Mouse (Mus musculus): ENCODE results near the gene Rbpj.

Gene Rbpj

DNA sequence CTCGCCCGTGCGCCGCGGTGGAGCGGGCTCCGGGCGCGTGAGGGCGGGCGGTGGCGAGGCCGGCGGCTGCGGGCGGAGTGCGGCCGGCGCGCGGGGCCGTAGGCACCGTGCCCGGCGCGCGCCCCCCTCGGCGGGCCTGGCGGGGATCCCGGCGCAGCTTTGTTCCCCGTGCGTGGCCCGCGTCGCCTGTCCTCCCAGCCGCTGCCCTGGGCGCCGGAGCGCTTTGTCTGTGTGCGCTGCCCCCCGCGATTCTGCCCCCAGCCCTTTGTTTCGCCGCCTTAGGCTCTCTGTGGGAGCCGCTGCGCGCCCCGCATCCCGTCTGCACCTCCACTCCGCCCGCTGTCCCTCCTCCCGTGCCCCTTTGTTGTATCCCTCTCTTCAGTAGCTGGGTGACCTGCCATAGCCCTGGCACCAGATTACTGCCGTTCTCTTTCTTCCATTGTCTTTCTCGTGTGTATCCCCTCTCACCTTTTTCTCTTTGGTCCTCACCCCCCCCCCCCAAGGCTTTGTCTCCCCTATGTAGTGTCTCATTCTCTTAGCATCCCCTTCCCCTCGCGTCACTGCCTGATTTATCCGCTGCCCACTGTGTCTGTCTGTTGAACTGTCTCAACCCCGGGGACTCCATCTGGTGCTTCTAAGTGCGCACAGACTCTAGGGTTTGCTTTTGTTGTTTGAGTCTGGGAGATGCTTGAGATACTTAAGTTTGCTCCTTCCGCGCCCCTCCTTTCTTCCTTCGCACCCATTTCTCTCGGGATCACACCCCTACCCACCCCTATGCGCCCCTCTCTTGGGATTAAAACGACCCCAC is 125.1 kb downstream of the Rbpj start:
- 5% methylated on average over 66 of the region's 67 CpGs for WGBS

GRCm38 (mm10) chr5:53591683-53592050 is 125.7 kb downstream of the Rbpj start:
- 4% methylated on average over 8 of the region's 8 CpGs for WGBS

DNA sequence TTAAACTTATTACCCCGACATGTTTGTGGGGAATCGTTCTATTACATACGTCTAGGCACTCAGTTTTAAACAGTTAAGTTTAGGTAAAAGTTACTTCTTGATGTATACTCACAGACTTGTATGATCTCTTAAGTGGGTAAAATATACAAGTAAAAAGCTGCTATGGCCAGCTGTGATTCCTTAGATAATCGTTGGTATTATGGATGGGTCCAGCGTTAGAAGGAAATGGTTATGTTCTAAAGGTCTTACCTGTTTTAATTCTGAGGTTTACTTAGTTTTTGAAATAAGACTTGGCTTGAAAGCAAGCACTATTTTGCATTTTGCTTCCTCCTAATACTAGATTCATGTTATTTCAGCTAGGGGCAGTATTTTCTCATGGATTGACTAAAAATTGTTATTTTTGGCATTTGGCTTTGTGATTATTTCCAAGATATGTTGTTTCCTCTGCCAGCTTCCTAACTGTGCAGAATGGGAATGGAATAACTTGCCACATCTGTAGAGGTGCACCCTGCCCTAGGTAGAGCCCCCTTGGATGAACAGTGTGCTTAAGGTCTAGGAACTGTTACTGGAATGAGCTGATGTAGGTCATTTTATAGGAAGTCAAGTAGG is 127.2 kb downstream of the Rbpj start:
- WGBS, result 59% methylated on average over 5 of the region's 5 CpGs

DNA sequence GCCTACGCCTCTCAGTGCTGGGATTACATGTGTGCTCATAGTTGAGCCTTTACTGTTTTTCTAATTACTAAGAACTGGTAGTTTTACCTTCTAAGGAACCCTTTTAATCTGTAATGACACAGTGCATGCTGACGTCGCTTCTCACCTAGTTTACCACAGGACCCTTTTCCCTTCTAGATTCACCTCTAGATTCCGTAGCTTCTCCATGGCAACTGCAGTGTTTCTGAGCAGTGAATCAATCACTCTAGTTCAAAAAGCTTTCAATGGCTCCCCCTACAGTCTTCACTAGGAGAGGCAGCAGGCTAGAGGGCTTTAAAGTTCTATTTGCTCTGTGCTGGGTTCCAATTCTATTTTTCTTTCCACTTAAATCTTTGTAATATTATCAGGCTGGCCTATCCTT is 128.3 kb downstream of the Rbpj start:
- WGBS, result 19% methylated on average over 4 of the region's 4 CpGs

DNA sequence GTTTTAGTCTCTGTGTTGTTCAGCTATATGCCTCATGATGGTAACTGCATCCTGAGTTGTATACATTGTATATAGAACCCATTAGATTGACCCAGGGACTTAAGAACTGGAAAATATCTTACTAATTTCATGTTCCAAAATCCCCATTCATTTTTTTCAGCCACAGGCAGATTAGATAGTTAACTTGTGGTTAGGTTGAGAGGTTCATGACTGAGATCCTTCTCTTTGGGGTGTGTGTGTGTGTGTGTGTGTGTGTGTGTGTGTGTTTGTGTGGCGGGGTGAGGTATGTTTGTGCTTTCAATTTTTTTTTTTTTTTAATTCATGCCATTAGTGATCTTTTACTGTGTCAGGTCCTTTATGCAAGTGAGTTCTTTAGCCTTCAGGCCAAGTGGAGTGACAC is 133.2 kb downstream of the Rbpj start:
- 82% methylated on average over 1 of the region's 1 CpGs for WGBS

DNA sequence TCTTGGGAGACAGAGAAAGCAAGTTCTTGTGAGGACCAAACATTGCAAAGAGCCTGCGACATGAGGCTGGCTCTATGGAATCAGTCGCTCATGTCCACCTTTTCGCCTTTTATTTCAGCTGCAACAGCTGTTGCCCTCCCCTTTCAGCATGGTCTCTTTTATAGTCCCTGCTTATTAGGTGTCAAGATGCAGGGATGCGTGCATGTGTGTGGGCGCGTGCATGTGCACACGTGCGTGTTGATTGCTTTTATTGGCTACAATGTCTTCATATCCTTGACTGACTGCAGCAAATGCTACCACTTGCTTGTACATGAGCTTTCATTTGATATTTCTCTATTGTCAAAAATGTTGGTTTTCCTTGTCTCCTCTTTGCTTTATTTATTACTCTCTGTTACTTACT is 136.2 kb downstream of the Rbpj start:
- 77% methylated on average over 8 of the region's 8 CpGs for WGBS

GRCm38 (mm10) chr5:53605450-53605849 is 139.5 kb downstream of the Rbpj start:
- WGBS, result 55% methylated on average over 4 of the region's 4 CpGs

DNA sequence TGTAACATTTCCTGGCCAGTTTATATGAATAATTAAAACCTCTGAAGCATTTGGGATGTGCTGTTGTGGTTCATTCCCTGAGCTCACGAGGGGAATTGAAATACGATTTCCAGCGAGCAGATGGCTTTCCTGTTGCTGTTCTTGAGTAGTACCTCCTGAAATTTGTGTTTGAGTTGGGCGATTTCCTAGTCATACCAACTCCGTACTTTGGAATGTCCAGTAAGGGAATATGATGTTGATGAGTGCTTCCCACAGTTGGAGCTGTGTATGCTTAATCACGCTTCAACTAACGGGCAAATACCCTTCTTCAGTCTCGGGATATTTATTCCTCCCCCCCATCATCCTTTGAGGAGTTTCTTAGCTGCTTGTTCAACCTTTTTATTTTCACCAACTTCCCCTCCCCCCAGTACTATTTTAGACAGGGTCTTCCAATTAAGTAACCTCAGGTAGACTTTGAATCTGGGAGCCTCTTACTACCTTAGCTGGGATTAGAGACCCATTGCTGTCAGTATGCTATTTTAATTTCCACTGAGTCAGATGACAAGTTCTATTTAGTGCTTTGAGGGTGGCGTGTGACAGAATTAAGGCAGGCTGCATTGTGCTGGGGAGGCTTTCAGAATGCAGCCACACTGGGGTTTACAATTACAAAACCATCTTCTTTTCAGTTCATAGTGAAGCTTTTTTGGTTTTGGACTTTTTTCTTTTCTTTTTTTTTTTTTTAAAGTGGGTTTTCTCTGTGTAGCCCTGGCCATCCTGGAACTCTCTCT is 141.5 kb downstream of the Rbpj start:
- 27% methylated on average over 9 of the region's 9 CpGs for WGBS

- WGBS, result 94% methylated on average over 1 of the region's 1 CpGs
These were observed 152.9 kb downstream of the Rbpj start for GRCm38 (mm10) chr5:53618844-53619243.

DNA sequence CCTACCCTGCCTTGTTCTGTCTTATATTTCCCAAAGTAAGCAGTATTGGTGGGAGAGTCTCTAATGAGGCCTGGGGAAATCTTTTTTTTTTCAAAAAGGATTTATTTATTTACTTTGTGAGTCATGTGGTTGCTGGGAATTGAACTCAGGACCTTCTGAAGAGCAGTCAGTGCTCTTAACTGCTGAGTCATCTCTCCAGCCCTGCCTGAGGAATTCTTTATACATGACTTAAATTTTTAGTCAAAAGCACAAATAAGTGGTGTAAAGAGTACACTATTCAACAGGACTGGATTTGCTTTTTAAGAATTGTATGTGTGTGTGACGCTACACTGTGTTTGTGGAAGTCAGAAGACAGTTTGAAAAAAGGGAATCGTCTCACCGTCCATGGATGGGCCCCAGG is 166.1 kb downstream of the Rbpj start:
- 77% methylated on average over 3 of the region's 3 CpGs for WGBS

GRCm38 (mm10) chr5:53636795-53637194 is 170.8 kb downstream of the Rbpj start:
- WGBS, result 85% methylated on average over 3 of the region's 3 CpGs

GRCm38 (mm10) chr5:53637206-53637605 is 171.3 kb downstream of the Rbpj start:
- WGBS, result 76% methylated on average over 3 of the region's 3 CpGs

- WGBS, result 65% methylated on average over 3 of the region's 3 CpGs
These were observed 172.7 kb downstream of the Rbpj start for GRCm38 (mm10) chr5:53638647-53639046.

DNA sequence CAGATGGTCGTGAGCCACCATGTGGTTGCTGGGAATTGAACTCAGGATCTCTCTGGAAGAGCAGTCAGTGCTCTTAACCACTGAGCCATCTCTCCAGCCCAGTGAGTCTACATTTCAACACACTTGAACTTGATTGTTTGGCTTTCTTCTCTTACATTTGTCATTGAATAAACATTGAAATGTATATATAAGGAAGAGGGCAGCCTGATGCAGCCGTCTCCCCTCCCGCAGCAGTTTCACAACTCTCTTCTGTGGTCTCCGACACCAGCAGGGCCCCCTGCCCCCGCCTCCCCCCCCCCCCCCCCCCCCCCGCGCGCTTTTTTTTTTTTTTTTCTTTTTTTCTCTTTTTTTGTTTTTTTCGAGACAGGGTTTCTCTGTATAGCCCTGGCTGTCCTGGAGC is 180.7 kb downstream of the Rbpj start:
- WGBS, result 76% methylated on average over 5 of the region's 9 CpGs

DNA sequence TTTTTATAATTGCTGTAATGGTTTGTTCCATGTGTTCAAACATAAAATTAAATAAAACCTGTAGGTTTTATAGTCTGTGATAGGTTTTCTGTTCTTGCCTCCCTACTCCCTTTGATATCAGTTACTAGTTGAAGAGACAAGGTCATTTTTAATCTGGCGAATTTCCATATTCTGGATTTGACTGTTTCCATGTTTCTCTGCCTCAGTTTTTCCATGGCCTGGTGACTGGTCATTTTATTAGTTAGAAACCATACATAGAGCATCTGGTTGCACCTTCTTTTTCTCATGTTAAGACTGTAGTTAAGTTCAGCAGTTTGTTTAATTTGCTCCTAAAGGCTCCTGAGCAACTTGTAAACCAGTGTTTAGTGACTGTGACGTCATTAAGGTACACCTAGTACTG is 181.4 kb downstream of the Rbpj start:
- 95% methylated on average over 2 of the region's 2 CpGs for WGBS

DNA sequence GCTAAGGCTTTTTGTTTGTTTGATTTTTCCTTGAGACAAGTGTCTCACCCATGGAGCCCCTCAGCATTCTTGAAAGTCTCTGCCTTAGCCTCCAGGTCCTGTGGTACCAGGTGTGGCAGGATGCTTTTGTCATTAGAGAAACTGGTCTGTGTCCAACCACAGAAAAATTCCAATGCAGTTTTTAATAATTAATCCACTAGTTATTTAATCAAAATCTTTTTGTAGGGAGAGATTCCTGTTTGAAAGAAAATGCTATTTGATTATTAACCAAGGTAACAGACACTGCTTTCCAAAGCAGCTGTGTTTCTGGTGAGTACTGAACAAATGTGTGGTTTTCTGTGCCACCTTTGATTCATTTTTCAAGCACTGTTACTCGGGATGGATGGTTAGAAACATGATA is 190.6 kb downstream of the Rbpj start:
- 25% methylated on average over 1 of the region's 1 CpGs for WGBS

GRCm38 (mm10) chr5:53657925-53658324 is 192.0 kb downstream of the Rbpj start:
- WGBS, result 75% methylated on average over 6 of the region's 6 CpGs

- 54% methylated on average over 2 of the region's 2 CpGs for WGBS
These were observed 195.6 kb downstream of the Rbpj start for GRCm38 (mm10) chr5:53661508-53661907.

DNA sequence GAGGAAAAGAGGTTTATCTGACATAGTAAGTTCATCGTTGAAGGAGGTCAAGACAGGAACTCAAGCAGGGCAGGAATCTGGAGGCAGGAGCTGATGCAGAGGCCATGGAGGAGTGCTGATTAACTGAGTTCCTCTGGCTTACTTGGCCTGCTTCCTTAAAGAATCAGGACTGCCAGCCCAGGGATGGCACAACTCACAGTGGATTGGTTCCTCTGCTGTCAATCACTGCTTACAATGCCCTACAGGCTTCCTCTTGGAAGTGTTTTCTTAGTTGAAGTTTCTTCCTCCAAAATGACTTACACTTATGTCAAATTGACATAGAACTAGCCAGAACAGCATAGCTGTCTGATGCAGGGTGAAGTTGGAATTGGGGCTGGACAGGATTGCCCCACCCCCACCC is 196.5 kb downstream of the Rbpj start:
- WGBS, result 48% methylated on average over 1 of the region's 1 CpGs

GRCm38 (mm10) chr5:53668021-53668420 is 202.1 kb downstream of the Rbpj start:
- 92% methylated on average over 5 of the region's 5 CpGs for WGBS

DNA sequence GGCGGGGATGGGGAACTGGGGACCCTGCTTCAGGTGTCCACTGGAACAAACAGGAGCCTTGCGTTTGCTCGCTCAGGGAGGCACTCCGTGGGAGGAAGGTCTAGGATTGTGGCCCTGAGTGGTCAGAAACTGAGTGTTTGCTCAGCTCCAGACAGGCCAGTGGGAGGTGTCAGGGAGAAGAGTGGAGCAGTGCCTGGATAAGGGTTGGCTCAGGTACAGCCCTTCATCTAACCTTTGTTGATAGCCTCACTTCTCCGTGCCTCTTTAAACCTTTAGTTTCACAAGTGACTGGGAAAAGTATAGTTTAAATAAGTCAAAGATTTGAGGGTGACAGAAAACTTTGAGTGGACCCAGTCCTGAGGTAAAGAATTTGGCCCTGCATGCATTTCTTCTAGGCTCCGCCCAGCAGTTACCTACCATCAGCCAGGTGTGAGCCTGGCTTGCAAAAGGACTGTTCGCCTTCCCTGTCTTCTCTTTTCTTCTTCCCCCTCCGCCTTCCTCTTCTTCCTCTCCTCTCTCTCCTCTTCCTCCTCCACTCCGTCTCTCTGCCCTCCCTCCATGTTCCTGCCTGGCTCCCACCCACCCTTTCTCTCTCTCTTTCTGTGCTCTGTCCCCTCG is 204.5 kb downstream of the Rbpj start:
- 85% methylated on average over 10 of the region's 10 CpGs for WGBS

DNA sequence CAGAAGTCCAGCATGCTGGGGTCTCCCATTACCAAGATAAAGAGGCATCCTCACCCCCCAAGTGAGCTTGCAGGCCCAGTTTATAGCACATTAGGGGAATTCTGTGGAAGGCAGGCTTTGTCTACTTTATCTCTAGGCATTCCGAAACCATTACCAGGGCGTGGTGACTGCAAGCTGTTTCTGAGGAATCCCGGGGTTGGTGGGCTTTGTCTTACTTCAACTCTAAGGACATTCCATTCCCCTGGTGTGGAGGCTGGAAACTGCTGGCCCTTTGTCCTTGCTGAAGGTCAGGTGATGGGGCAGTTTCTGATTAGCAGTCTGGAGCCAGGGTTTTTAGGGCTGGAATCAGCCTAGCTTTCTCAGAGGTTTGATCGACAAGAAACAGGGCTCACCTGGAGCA is 205.6 kb downstream of the Rbpj start:
- WGBS, result 78% methylated on average over 4 of the region's 4 CpGs

All from cerebral cortex, adult 2 months (tissue).